Mouse (Mus musculus) liver, postnatal 0 days (tissue): ENCODE measurements around the gene Pcca.

Source experiments
- CTCF ChIP-seq: sonication (generic); IDR thresholded peaks from 2 replicates; pipeline ENCODE4 v1.5.1; 2016; ENCODE audit warnings: antibody characterized with exemption, low read depth
- EP300 ChIP-seq: IDR thresholded peaks from 2 replicates; pipeline ENCODE4 v1.6.1; 2016; ENCODE audit warnings: antibody characterized with exemption, low read depth, mild to moderate bottlenecking

DNA sequence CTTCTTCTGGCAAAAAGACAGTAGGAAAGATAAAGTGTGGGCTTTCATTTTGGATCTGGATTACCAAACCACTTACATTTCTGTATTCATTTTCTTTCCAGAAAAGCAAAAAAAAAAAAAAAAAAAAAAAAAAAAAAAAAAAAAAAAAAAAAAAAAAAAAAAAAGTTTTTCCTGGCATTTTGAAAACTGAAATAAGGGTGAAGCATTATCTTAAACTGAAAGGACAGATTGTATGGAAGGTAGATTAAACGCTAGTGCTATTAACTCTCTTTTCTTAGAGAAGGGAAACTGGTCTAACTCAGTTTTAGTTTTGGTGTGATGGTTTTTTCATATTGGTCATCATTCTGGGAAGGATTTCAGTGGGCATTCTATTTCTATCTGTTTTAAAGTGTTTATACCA is 42.1 kb upstream of the Pcca start:
- TF ChIP-seq EP300 (no peak), CTCF (no peak)
